Mouse (Mus musculus) E14TG2a.4 (cell line): ENCODE measurements around the gene Agpat3.

Experiments
- CTCF ChIP-seq: conservative IDR thresholded peaks from 2 replicates; pipeline ENCODE4 v1.5.1; 2014; ENCODE audit warnings: low read length
- POU5F1 ChIP-seq: IDR thresholded peaks from 2 replicates; pipeline ENCODE4 v1.6.1; 2014; ENCODE audit warnings: low read length, borderline replicate concordance

DNA sequence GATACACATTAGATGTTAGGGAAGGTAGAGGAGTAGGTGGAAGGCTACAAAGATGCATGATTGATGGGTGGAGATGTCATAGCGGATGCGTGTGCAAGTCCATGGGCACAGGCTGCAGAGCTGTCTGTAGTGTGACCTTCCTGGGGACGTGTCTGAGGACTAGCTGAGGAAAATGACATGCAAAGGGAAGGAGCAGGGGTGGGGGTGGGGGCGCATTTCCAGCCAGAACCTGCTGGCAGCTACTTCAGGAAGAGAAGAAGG is 44.3 kb upstream of the Agpat3 start:
- TF ChIP-seq CTCF (no peak), POU5F1 (no peak)
